Mouse (Mus musculus) urinary bladder, postnatal 14 days (tissue): ENCODE data around the gene Tent5c.
"Not testable (repeated sequence)": the region's sequence is repeated elsewhere in the genome, so short reads cannot be mapped to it uniquely, and the experiment has no call there.

ENCODE experiments used
- DNase-seq: peaks from one replicate; pipeline ENCODE4 v3.0.0; 2021; ENCODE audit warnings: low spot score

The Tent5c gene

GRCm38 (mm10) chr3:100438461-100439002, 50.6 kb downstream of the Tent5c start:
- peak; percentile 15 for DNase-seq

DNA sequence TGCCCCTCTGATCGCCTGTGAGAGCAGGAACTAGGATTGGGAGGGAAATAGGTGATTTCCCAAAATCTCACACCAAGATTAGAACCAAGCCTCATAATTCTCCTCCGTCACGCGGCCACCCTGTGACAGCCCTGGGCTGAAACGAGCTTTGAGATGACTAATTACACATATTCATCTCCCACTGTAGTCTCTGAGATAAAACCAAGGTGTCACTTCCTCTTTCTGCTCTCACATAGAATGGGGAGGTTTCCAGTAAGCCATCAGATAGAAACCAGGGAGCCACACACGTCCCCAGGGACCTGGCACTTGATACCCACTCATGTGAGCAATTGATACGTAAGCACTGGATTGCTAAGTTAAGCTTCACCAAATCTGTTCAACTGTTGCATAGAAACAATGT, 52.4 kb downstream of the Tent5c start:
- DNase-seq: no peak

GRCm38 (mm10) chr3:100431705-100432104, 57.4 kb downstream of the Tent5c start:
- no peak for DNase-seq

- DNase-seq: no peak
These were observed 58.4 kb downstream of the Tent5c start for GRCm38 (mm10) chr3:100430731-100431130.

- no peak for DNase-seq
These were observed 59.0 kb downstream of the Tent5c start for GRCm38 (mm10) chr3:100430101-100430500.

GRCm38 (mm10) chr3:100429667-100430066, 59.5 kb downstream of the Tent5c start:
- no peak for DNase-seq

DNA sequence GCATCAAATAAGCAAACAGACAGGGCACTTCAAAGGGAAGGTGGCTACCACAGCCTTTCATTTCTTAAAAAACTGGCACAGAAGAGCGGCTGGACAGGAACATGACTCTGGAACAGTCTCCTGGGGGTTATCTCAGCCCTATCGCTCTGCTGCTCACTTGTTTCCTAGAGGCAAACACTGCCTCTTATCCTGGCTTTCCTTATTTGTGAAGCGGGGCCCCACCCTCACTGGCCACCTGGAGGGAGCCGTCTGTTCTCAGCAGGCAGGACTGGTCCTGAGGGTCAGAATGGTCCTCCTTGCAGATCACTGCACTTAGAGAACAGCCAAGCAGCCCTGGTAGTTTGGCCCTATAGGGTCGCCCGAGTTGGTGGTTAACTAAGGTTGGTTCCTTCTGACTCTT, 61.6 kb downstream of the Tent5c start:
- peak; percentile 9 for DNase-seq

DNA sequence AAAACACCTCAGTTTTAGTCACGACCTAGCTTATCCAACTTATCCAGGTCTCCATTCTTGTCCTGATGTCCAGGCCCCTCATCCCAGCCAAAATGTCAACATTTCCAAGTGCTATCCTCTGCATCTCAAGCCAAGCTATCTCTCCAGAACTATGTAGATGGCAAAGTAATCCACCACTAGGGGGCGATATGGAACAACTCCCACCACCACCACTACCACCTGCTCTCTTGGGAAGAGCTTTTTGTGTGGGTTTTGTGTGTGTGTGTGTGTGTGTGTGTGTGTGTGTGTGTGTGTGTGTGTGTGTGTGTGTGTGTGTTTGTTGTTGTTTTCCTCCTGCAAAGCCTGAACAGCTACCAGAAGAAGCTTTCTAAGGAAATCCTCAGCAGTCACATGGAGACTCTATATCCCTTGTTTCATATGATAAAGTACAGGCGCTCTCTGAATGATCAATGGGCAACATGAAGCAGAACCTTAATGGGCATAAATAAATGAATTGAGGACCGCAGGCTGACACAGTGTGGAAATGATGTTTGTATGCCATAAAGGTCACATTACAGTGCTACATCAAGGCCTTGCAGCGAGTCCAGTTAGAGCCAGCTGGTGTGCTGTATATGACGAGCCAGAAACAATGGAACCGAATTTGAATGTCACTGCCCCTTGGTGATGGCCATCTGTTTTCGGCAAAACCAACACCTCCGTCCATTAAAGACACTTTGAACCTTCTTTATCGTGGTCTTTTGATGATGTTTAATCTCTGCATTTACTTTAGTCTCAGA, 66.5 kb downstream of the Tent5c start:
- DNase-seq: peak; percentile 42

GRCm38 (mm10) chr3:100421354-100421753, 67.8 kb downstream of the Tent5c start:
- DNase-seq: no peak

- no peak for DNase-seq
These were observed 68.5 kb downstream of the Tent5c start for GRCm38 (mm10) chr3:100420691-100421056.

DNA sequence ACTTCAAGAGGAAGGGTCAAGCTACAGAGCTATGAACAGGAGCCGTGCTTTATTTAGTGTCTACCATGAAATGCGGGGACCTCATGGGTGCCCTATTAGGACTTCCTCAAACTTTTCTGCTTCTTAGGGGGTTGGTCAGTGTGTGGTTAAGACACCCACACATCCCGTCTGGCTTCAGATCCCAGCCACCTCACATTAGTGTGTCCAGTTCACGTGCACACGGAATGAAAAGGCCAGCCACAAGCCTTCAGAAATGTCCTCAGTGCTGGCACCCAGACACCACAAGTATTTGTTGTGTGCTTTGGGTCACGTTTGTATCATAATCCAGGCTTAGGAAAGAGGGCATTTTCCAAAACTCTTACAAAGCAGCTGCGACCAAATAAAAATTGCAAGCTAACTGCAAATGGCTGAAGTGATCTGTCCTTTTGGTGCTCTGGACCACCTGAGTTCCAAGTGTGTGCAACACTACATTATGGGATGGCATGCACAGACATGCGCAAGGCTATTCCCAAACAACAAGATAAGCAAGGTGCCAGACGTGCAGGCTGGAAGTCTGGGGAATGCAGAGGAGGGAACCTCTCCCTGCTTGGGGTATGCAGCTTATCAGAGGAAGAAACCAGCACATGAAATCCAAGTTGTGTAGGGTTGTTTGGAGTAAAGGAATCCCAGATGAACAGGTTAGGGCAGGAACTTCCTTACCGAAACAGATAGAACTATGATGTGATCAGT, 69.0 kb downstream of the Tent5c start:
- no peak for DNase-seq

DNA sequence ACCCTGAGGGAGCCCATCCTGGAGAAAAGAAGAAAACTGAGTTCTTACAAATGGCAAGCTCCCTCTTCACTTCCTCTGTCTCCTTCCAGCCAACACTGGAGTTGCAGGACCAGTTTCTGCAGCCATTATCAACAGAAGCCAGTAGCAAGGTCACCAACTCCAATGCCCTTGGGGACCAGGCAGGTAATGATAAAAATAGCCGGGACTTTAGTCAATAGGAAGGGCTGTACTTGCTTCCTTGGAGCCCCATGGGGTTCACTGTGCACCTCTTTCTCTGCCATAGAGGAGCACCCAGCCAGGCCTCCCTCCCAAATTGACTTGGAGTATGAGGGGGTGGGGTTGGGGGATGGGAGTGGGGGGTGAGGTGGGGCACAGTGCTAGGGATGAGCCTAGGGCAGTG, 70.7 kb downstream of the Tent5c start:
- DNase-seq: no peak

GRCm38 (mm10) chr3:100417772-100418311, 71.3 kb downstream of the Tent5c start:
- DNase-seq: no peak

DNA sequence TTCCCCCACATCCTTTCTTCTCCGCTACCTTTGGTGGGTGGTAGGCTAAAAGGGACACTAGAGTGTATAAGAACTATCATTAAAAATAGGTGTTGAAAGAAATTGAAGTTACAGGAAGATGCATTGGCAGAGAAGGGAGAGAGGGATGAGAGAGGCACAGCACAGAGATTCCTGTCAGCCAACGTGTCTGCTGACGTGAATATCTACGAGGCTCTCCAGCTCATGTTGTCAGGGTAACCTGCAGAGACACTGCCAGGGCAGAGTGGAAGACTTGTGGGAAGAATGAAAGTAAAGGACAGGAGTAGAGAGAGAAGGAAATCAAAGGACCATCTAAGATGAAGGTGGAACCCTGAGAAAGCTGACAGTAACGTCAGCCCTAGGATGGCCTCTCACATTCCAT, 73.5 kb downstream of the Tent5c start:
- DNase-seq: no peak

- DNase-seq: not testable (repeated sequence)
These were observed 75.5 kb downstream of the Tent5c start for GRCm38 (mm10) chr3:100413586-100413985.

DNA sequence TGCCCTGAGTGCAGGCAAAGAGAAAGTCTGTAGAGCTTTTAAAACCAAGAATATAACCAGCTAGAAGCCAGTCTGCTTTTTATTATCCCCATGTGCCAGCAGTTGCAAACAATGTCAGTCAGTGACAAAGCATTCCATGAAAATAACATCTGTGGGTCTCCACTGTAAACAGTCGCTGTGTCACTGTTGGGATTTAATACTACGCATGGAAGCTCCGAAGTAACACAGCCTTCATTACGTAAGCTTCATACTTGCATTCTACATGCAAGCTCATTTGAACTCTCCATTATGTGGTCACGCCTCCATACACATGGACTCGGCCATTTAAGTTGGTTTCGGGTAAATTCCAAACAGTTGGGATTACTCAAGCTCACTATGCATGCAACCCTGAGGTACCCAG, 77.2 kb downstream of the Tent5c start:
- no peak for DNase-seq

GRCm38 (mm10) chr3:100409280-100409679, 79.8 kb downstream of the Tent5c start:
- no peak for DNase-seq

- DNase-seq: no peak
These were observed 80.6 kb downstream of the Tent5c start for GRCm38 (mm10) chr3:100408351-100409043.

- peak; percentile 28 for DNase-seq
These were observed 86.5 kb downstream of the Tent5c start for GRCm38 (mm10) chr3:100402656-100403055.
